Mouse (Mus musculus) lung, postnatal 10 days (tissue): ENCODE data around the gene Noxo1.
A peak's percentile ranks its signal among the peaks of the same experiment; 100 is the strongest.

Experiments used
- DNase-seq: peaks from one replicate; pipeline ENCODE4 v3.0.0; 2021

Gene Noxo1

GRCm38 (mm10) chr17:24745526-24746497, 49.8 kb downstream of the Noxo1 start:
- peak; percentile 91 for DNase-seq

GRCm38 (mm10) chr17:24746986-24747385, 51.0 kb downstream of the Noxo1 start:
- no peak for DNase-seq
